Mouse (Mus musculus) brain, adult 2 months (tissue): ENCODE measurements around the gene Nfe2l3.
A peak's percentile ranks its signal among the peaks of the same experiment; 100 is the strongest.

Source experiments
- DNase-seq: peaks from one replicate; pipeline ENCODE4 v3.0.0; 2011; ENCODE audit warnings: low read depth, low spot score

The Nfe2l3 gene

DNA sequence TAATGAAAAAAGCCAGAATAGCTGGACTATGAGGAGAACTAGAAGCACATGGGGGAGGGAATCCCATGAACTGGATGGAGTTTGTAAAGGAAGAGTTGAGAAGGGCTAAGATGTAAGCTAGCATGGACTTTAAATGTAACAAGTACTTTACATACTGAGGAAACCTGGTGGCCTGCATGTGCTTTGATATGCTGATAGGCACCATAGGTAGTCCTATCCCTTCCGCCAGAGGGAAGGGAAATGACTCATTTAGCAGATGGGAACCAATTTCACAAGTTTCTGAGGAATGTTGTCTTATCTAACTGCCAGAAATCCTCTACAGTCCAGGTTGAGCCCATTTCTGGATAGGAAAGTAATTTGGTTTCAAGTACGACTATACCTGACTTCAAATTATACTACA lies 53.2 kb downstream of the Nfe2l3 start:
- DNase-seq, result peak; percentile 56

DNA sequence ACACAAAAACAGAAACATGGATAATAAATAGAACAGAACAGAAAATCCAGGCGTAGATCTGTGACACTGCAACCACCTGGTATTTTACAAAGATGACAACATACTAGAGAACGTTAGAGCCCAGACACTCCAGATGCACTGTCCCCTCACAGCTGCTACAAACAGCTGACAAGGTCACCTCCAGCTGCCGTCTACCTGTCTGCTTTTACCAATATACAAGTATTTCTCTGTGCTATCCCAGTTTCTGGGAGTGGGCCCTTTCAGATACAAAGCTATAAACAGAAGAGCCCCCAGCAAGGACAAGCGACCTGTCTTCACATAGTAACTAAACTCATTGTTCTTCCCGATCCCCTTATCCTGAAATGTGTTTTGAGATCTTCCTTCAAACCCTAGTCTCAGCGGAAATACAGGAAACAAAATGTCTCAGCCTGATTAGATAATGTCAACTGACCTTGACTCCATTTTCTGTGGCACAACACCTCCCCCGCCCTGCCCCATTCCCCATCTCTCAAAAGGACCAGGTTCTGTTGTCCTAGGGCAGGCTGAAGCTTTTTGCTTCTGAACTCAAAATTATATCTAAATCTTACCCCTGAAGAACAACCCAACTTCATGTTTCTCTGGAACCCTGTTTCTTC lies 53.7 kb downstream of the Nfe2l3 start:
- DNase-seq, result no peak

DNA sequence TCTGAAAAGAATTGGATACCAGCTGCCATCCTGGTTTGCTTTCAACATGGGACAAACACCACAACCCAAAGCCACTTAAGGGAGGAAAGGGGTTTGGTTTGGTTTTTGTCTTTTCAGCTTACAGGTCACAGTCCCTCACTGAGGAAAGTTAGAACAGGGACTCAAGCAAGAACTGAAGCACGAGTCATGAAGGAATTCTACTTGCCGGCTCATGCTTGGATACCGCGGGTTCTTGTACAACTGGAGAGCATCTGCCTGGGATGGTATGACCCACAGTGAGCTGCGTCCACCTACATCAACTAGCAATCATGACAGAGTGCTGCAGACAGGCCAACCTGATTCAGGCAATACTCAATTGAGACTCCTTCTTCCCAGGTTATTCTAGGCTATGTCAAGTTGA lies 54.3 kb downstream of the Nfe2l3 start:
- no peak for DNase-seq

- peak; percentile 88 for DNase-seq
Measured at GRCm38 (mm10) chr6:51489787-51490186, 57.3 kb downstream of the Nfe2l3 start.

DNA sequence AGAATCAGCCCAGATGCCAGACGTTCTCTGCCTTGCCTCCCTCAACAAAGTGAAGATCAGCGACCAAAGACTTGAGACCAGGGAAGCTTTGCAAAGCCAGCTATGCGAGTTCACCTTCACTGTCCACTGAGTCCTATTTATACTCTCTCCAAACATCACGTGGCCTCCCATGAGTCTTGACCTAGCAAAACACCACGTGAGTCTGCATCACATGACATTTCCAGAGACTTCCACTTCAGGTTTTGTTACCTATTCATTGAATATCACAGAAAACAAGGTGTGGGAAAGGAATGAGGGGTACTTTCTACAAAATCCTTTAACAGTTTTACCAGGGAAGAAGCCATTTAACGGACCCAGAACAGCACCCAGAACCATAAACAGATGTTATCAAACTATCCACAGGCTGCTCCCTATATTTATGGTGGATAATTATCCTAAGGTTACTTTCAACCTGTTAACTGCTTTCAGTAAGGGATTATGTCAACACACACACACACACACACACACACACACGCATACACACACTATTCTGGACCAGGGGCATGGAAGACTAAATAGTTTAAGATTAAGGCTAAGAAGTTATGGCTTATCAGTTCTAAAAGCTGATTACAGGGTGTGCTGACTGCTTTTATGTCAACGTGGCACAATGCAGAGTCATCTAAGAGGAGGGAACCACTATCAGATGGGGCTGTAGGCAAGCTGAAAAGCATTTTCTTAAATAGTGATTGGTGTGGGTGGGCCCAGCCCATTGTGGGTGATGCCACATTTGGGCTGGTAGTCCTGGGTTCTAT lies 65.0 kb downstream of the Nfe2l3 start:
- DNase-seq, result no peak

- no peak for DNase-seq
Measured at GRCm38 (mm10) chr6:51505671-51506070, 73.2 kb downstream of the Nfe2l3 start.

DNA sequence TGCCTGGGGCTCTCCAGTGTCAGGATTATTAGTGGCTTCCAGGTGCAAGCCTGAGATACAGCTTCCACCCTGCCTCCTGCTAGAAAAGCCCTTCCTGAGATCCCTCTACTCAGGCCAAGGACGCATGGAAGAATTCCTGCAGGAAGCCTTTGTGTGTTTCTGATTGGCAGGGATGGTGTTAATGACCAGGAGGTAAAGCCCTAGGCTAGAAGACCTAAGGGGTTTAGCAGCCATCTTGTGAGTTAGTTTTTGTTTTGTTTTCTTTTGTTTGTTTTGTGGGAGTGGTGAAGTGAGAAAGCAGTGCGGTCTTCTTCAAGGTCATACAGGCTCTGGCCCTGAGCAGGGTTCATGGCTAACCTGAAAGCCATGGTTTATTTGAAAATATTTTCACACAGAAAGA lies 75.1 kb downstream of the Nfe2l3 start:
- no peak for DNase-seq
